Mouse (Mus musculus) kidney, adult 9 months (tissue): Measurements from ENCODE around the gene Nell1.

Experiments
- DNase-seq: peaks from one replicate; pipeline ENCODE4 v3.0.0; 2022

The Nell1 gene

DNA sequence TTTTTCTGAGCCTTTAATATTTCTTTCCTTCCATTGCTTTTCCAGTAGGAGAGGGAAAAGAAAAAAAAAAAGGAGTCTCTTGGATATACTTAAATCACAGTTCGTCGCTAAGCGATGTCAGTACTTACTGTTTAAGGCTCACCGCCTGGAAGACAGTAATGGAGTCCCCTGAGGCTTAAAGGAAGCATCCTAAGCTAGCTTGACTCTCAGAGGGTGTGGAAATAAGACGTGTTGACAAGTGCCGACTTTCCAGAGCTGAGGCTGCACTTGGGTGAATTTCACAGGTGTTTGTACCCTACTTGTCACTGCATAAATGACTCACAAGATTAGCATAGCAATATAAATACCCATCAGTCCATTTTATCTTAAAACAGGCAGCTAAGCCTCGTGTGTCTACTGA, 599.2 kb downstream of the Nell1 start:
- no peak for DNase-seq

GRCm38 (mm10) chr7:50588642-50589424, 614.2 kb downstream of the Nell1 start:
- DNase-seq, result no peak

GRCm38 (mm10) chr7:50598890-50599289, 624.2 kb downstream of the Nell1 start, which contains the start of gene 4933405O20Rik:
Gene 4933405O20Rik, plus strand, starts transcription at chr7:50599190.
- DNase-seq, result no peak

- no peak for DNase-seq
These were observed 639.4 kb downstream of the Nell1 start for GRCm38 (mm10) chr7:50614101-50614500.

DNA sequence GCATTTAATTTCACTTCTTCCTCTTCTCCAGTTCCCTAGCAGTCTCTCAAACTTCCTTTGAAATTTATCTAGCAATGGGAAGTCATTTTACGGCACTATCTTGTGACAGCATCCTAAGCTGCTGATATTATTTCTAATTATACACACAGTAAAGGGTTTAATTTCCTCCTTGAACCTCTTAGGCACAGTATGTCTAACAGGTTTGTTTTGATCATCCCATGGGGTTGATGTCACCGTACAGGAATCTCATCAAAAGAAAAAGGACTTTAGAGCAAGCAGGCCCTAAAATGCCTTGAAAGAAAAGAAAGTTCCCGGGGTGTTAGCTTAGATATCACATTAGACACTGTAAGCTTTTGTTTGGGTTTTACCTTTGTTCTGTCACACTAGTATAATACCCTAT, 654.5 kb downstream of the Nell1 start:
- DNase-seq, result no peak

GRCm38 (mm10) chr7:50633147-50633546, 658.5 kb downstream of the Nell1 start:
- no peak for DNase-seq

- DNase-seq, result no peak
These were observed 697.6 kb downstream of the Nell1 start for GRCm38 (mm10) chr7:50672266-50672665.

DNA sequence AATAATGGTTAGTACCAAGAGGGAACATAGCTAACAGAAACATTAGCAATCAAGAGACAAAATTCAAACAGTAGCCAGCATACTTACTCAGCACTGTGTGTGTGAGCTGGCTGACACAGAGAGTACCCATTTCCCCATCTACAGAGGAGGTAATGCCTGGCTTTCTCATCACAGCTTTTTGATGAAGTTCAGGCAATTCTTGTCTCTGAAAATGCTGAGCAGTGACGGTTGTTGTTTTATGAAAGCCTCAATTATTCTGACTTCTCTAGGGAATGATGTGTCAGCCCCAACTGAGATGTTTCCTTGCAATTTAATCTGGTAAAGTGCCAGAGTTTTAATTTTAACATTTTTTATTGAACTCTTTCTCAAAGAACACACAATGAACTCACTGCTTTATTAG, 700.8 kb downstream of the Nell1 start:
- DNase-seq, result no peak

GRCm38 (mm10) chr7:50677511-50677910, 702.8 kb downstream of the Nell1 start:
- no peak for DNase-seq

GRCm38 (mm10) chr7:50686337-50686736, 711.7 kb downstream of the Nell1 start:
- DNase-seq, result no peak

DNA sequence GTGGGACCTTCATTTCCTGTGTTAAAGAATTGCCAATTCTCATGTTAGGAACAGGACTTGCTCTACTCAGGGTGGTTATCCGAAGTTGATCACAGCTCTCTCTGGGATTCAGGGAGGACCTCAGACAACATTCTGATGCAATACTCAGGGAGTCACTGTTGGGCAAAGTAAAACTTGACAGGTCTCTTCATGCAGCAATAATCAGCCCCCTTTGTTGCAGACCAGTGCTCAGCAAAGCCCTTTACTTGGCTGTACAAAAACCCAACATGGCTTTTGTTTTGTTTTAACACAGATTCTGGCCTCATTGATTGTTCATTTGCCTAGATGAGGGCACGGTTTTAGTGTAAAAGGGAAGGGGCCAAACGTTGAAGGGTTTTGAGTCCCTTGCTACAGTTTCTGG, 750.5 kb downstream of the Nell1 start:
- no peak for DNase-seq

DNA sequence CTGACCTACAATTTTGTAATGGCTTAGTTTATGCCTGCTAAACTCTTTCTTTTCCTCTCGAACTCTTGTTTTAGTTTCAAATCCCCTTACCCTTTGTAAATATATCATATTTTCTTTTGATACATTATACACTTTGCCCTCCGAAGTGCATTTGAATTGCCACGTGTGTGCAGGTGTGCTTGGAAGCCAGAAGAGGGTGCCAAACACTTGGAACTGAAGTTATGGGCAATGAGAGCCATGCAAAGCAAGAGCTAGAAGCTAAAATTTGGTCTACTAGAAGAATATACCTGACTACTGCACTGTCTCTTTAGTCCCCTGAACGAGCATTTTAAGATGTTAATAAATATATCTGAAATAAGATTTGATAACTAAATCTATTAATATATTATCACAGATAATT, 756.3 kb downstream of the Nell1 start:
- DNase-seq, result peak; percentile 1

DNA sequence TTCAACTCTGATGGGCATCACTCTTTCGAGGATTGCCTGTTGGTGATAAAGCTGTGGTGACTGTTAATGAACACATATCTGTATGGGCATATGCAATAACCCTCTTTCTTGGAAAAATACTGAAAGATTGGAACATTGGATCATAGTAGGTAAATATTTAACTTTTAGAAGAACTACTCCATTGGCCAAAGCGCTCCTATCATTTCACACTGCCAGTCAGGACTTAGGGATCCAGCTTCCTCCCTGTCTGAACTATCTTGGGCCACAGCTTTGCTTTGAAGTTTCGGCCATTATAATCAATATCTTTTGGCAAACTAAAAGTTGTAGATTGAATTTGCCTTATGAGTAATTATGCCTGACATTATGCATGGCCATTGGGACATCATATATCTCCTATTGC, 780.9 kb downstream of the Nell1 start:
- no peak for DNase-seq

- DNase-seq, result no peak
These were observed 781.7 kb downstream of the Nell1 start for GRCm38 (mm10) chr7:50756409-50756808.

- DNase-seq, result no peak
These were observed 798.9 kb downstream of the Nell1 start for GRCm38 (mm10) chr7:50773516-50773915.

DNA sequence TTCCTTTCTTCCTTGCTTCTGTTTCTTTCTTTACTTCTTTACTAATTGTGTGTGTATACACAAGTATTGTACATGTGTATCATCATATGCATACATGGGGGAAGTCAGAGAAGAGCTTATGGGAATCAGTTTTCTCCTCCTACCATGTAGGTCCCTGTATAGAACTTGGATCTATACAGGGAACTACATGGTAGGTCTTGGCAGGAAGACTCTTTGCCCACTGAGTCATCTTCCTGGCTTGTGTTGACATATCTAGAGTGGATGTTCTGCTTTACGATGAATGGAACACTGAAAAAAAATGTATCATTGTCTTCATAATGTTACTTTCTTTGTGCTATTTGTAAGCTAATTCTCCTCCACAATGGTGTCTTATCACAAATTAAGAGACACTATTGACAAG, 806.4 kb downstream of the Nell1 start:
- no peak for DNase-seq

DNA sequence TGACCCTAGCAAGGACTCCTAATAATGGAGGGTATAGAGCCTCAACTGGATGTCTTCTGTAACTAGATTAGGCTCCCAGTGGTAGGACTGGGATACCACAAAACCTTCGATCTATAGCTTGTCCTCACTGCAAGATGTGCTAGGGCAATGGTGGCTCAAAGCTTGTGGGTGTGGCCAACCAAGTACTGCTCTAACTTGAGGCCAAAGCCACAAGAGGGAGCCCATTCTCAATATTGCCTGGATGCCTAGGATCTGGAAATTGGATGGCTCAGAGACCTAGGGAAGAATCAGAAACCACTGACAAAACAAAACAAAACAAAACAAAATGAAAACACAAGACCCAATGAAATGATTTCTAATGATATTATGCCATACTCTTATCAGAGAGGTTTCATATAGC, 809.0 kb downstream of the Nell1 start:
- DNase-seq, result peak; percentile 3

DNA sequence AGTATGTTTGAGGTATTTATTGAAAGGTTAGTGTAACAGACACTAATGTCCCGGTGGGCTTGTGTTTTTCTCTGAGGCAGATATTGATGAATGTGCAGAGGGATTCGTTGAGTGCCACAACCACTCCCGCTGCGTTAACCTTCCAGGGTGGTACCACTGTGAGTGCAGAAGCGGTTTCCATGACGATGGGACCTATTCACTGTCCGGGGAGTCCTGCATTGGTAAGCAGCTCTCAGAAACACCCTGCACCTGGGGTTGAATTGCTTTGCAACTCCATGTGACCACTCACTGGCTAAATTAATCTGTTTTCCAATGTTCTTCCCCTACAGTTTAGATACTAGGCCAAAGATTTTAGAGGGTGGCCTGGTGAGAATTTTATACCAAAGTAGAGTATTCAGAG, 851.5 kb downstream of the Nell1 start:
- no peak for DNase-seq

- no peak for DNase-seq
These were observed 858.1 kb downstream of the Nell1 start for GRCm38 (mm10) chr7:50832799-50833198.

DNA sequence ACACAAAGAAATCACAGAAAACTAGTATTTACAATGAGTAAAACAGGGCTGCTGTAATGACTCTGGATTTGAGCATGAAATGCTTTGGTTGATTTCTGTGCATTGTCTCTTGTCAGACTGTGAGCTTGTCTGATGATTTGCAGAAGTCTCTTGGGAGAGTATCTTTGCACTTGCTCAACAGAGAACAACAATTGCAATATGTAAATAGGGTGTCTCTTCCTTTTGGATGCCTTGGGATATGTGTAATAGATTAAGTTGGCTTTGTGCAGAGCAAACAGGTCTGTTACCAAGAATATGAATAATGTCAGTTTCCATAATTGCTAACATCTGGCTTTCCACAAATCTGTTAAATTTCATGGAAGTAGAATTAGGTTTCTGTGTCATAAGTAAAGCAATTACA, 868.0 kb downstream of the Nell1 start:
- DNase-seq, result no peak

DNA sequence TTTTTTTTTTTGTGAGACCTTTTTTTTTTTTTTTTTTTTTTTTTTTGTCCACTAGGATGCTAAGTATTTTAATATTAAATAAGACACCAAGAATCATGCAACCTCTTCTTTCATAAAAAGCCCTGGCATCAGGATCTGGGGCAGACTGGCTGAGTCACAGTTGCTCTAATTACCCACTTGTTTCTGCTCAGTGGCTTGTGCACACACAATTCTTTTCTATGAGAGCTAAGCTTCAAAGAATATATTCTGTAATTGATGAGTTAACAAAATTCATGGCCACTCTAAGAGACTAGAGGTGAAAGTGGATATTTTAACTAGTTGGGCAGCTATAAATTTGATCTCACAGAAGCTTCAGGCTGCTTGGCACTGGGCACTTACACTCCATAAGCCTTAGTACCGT, 873.3 kb downstream of the Nell1 start:
- no peak for DNase-seq

DNA sequence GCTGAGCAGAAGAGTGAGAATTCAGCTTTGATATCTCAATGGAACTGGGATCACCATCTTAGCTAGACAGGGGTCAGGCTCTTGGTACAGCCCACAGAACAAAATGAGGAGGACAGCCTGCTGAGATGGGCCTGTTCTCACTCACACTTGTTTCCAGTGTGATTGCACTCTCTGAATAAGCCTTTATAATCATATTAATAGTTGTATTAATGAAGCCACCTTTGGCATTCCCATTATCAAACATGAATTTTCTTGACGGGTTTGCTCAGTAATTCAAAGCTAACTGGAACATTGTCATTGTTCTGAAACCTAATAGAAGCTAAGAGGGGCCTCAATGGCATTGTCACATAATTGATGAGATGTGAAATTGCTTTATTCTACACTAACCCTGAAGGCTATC, 875.6 kb downstream of the Nell1 start:
- no peak for DNase-seq

DNA sequence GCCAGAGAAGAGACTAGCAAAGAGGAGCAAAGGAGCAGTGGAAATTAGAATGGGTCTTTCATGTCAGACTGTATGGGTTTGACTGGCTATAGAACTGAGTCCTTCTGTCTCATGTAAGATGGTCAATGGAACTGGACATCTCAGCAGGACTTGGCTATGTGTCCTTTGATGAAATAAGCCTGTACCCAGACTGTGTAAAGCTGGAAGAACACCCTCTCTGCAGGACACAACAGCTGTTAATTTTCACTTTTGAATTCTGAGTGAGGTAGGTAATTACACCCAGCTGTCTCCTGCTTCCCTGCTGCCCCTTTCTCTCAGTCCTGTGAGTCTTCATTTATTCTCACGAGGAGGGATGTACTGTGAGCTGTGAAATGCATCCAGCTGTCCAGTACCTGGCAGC, 895.5 kb downstream of the Nell1 start:
- no peak for DNase-seq

GRCm38 (mm10) chr7:50887625-50888024, 913.0 kb downstream of the Nell1 start:
- DNase-seq, result no peak

DNA sequence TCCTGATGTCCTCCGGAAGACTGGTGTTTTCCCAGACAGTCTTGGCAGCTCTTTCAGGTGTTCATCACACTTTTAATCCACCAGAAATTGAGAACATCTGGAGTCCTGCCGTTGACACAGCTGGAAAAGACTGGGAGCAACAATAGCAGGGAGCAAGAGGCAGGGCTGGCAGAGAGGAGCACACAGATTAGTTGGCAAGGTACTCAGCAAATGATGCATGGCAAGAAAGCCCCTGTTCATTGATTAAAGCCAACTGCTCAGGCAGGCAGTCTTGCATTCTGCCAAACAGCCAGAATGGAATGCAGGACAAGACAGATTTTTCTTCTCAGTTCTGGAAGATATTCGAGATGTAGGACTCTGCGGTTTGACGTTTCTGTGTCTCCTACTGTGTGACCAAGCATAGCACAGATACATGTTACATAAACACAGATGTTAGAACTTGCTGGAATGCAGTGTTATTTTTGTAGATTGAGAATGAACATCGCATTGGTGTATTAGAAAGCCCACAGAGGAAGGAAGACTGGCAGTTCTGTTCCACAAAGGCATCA, 925.0 kb downstream of the Nell1 start:
- DNase-seq, result no peak
